Mouse (Mus musculus) kidney, adult 8-10 months (tissue): ENCODE results near the gene Lin28b.
A peak's percentile ranks its signal among the peaks of the same experiment; 100 is the strongest.

Source experiments
- DNase-seq, 2 experiments: peaks; one replicate each; pipeline ENCODE4 v3.0.0; 2022

Lin28b gene

DNA sequence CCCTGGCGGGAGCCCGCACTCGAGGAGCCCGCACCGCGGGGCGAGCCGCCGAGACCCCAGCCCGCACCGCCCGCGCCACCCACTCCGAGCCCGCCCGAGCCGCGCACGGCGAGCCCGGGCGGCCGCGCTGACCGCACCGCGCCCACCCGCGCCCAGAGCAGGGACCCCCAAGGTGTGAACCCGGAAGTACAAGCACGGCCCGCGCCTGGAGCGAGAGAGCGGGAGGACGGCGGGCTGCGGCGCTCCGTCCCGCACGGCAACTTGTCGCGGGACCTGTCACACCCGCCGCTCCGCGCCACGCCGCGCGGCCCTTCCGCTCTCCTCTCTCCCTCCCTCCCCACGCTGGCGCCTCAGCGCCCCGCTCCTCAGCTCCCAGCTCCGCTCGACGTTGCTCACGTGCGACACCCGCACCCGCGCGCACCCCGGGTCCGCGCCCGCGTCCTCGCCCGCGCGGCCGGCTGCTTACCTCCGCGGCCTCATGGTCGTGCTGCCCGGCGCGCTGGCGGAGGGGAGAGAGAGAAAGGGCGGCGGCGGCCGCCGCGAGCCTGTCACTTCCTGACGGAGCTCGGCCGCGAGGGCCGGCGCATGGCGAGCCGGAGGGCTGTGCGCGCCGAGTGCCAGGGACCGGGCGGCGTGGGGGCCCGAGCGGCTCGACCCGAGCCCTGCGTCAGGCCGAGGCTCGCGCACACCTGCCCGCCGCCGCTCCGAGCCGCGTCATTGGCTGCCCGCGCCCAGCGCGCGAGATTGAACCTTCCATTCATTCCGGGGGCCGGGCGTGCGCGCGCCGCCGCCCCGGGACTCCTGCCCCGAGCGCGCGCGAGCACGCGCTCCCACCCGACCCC, at the start of gene Lin28b:
Gene Lin28b (minus strand): TSS at position 635 of the 842 bp plus-strand sequence.
- DNase-seq: no peak

GRCm38 (mm10) chr10:45511764-45512163, 25.6 kb upstream of the Lin28b start:
- no peak for DNase-seq

DNA sequence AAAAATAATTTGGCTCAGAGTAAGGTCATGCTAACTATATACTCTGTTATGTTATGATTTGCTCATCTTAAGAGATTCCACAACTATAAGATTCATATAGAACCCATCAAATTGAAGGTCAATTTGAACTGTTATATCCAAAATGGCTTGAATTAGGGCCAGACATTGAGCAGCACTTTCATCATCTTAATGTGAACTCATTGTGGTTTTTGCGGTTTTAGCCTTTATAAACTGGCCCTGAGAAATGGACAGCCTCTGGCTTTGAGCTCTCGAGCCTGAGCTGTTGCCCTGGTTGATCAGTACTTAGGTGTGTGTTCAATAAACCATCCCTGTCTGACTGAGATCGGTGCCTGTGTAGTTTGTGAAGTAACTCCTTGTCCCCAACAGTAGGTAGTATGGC, 24.5 kb upstream of the Lin28b start:
- no peak for DNase-seq

GRCm38 (mm10) chr10:45500259-45500658, 14.1 kb upstream of the Lin28b start:
- no peak for DNase-seq

- no peak for DNase-seq
These were observed 380 bp upstream of the Lin28b start for GRCm38 (mm10) chr10:45486603-45486946.

DNA sequence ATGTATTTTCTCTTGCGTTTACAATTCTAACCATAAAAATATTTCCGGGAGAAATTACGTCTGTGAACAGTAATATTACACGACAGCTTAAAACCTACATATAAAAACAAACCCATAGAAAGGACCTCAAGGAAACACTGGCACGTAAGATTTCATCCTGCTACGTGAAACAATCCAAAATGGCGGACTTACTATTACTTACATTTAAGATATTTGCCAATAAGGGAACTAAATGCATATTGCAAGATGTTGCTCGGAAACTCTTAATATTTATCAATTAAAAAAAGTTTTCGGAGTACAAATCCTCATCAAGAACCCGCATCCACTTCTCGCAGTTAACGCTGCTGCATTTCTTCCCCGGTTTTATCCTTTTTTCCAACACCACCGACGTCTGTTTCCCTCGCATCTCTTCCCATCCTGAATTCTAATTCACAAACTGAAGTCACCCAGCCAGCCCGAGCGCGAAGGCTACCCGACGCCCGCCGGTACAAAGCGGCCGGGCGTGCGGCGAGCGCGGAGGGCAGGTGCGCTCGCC, 902 bp downstream of the Lin28b start:
- no peak for DNase-seq

DNA sequence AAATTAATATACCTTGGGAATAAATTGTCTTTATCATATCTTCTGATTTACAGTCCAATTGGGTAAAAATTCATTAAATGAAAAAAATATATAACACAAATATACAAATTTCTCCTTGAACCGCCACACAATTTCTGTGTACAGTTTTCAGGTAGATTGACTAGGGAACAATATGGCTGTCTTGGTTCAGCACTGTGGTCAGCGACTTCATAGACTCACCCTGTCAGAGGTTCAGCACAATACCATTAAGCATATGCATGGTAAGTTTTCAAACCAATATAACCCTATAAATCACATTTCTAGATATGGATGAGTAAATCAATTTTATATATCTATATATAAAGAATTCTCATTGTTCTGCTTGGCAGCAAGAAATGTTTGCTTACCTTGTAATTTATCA, 3.0 kb downstream of the Lin28b start:
- no peak for DNase-seq

DNA sequence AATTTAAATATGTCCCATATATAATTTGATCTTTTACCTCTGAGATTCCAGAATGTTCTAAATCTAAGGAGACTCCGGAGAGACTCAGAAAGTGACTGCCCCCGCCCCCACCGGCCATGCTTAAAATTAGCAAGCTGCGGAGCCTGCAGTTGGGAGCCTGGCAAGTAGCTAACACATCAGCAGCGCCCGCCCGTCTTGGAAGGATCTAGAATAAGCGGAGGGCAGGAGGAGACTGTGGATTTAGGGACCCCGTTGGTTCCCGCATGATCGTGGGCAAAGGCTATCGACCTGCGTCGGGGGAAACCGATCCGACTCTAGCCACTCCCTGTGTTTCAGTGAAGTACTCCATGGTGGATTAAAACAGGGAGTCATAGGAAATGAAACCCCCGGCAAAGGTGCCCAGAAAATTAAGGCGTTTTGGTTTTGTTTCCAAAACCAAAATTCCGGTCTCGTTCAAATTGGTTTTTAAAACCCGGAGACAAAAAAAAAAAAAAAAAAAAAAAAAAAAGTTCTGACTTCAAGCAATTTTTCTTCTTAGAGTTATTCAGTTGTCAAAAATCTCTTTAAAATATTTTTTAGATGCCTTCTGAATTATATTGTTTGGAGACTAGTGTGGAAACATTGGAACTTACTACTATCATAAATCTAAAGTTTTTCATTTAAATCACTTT, 12.4 kb downstream of the Lin28b start:
- no peak for DNase-seq

DNA sequence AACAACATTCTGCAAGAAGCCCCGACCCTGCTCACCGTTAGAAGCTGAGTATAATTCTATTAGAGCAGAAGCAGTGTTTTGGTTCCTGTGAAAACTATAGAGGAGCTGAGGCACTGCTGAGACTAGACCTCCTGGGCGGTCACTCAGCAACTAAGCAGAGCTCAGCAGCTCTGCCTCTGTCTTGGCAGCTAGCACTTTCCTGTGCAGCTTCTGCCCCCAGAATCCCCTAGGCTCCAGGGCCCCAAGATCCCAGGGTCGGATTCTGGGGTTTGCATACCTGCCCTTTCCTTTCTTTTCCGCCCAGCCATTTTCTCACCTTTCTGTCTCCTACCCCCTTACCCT, 13.1 kb downstream of the Lin28b start:
- DNase-seq: no peak

GRCm38 (mm10) chr10:45472431-45473142, 13.6 kb downstream of the Lin28b start:
- no peak for DNase-seq

GRCm38 (mm10) chr10:45471321-45471720, 14.9 kb downstream of the Lin28b start:
- no peak for DNase-seq

DNA sequence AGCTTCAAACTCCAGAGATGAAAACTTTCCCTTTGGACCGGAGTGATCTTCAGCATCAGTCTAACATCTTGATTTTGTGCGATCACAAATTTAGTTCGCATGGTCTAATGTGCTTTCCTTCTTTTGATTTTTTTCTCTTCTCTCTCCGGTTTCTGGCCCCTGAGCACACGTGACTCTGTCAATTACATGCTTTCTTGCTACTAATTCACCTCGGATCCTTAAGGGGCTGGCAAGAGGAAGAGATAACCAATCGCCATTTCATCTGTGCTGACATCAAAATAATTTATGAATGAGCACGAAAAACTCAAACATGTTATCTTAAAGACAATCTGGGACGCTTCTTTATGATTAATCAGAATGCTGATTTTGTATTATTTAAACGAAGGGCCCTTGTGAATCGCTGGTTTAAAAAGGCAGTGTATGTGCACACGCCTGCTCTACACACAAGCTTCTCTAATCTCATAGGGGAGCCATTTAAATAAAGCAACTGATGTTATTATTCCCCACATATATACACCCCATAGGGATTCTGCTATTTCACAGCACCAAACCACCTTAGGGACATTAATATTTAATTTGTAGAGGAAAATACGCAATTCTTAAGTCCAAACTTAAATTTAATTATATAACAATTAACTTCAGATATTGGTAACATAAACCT, 16.0 kb downstream of the Lin28b start:
- no peak for DNase-seq

- DNase-seq: no peak
These were observed 16.9 kb downstream of the Lin28b start for GRCm38 (mm10) chr10:45469027-45469996.

DNA sequence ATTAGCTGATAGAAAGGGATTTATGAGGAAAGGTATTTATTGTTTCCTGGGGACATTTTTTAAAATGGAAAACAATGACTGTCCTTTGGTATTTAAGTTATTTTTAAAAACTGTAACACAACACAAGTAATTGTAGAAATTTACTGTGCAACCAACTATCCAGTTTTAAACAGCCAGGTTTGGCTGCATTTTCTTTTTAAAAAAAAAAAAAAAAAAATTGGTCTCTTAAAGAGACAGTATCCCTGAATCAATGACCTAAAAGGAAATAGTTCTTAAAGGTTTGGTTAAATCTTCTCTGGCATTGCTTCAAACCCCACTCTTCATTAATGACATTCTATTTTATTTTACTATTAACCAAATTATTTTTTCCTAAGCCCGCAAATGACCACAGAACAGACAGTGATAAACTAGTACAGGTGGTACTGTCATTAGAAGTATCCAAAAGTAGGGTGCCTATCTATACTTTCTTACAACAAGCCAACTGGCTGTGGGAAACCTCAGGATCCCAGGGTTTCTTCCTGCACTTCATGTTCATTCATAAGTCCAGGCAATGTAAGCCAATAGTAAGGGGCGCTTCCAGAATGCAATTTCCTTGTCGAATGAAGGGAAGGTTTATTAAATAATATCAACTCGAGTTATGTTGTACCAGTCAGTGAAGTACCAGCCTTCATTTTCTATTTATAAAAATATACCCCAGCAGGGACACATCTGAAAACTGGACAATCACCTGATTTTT, 17.8 kb downstream of the Lin28b start:
- DNase-seq: no peak

- DNase-seq: no peak
These were observed 27.6 kb downstream of the Lin28b start for GRCm38 (mm10) chr10:45458637-45459036.

- DNase-seq: no peak
These were observed 28.1 kb downstream of the Lin28b start for GRCm38 (mm10) chr10:45458074-45458473.

GRCm38 (mm10) chr10:45446625-45447024, 39.6 kb downstream of the Lin28b start:
- DNase-seq: no peak

- DNase-seq: no peak
These were observed 40.0 kb downstream of the Lin28b start for GRCm38 (mm10) chr10:45446215-45446614.

DNA sequence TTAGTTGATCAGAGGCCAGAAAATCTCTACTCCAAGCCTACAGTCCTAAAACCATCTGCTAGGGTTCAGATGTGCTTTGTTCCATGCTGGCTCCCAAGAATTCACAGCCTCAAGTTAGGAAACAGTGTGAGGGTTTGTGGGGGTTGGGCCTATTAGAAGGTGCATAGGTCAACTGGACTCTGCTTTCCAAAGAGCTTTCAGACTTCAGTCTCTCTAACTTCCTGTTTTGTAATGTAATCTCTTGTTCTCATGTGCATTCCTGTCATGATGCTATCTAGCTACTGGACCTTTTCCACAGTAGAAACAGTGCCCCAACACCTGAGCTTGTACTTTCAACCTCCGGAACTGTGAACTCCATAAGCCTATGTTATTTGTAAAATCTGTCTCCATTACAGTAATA, 63.8 kb downstream of the Lin28b start:
- DNase-seq: peak in 1 of 2 experiments; percentile 2

- no peak for DNase-seq
These were observed 74.1 kb downstream of the Lin28b start for GRCm38 (mm10) chr10:45412144-45412543.

DNA sequence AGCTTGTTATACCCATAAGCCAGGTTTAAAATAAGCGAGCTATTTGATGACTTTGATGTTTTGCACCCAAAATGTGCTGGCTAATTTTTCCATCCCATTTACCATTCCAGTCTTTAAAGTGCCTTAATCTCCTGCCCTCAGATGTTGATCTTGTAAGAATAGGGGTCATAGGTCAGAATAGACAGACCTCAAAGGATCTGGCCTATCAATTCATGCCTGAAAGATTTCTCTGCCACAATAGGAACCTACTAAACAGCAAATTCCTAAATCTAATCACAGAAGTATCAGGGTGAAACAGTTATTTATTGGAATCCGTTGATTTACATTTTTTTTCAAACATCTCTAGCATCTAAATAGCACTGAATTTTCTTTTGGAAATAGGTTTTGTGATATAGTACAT, 74.5 kb downstream of the Lin28b start:
- no peak for DNase-seq
